Mouse (Mus musculus): ENCODE results near the gene Tas2r131. TPM values are rescaled to one million over a fixed set of nuclear protein-coding genes. Genes with fewer than 3 reads are reported as not detected.
"Not testable (repeated sequence)": the region's sequence is repeated elsewhere in the genome, so short reads cannot be mapped to it uniquely, and the experiment has no call there.

Gene Tas2r131
- polyA plus RNA-seq (2014; fragmentation: Nextera tagmentation; extraction: Ambion mirVana), result not detected in 2 replicates

DNA sequence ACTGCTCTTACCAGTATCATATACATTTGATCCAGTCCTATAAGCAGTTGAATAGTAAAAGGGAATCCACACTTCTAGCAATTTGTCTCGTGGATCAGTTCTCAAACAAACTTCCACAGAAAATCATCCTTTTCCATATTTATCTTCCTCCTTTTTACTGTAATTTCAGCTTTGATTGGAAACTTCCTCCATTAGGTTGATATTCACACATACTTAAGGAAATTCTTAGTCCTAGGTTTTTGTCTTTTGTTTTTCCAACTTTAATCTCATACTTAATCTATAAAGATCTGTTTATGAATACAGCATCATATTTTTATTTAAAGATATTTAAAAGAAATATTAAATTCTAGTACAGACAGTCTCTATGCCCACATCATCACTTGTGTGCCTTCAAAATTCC is at the start of gene Tas2r131:
TSS of gene Tas2r131 (minus strand) at position 101 of the 400 bp plus-strand sequence.
- Histone ChIP-seq H3K9me3 (ENCODE audit: control insufficient read depth, low read length) (no peaks in the 10 kb centered on the region), H3K9ac (ENCODE audit: low read depth, low read length) (no peak within 1 kb of the TSS), H3K27me3 (ENCODE audit: control insufficient read depth, insufficient read depth, low read length) (no peaks in the 10 kb centered on the region), H3K4me1 (replicated peaks; ENCODE audit: control insufficient read depth, insufficient read depth, low read length) (no peaks in the 10 kb centered on the region), H3K36me3 (ENCODE audit: control insufficient read depth, insufficient read depth, low read length) (no peaks in the 10 kb centered on the region), H3K27ac (ENCODE audit: low read depth, low read length) (no peak within 1 kb of the TSS), H3K4me3 (ENCODE audit: low read depth, low read length) (no peak within 1 kb of the TSS), H3K4me2 (replicated peaks; ENCODE audit: low read depth, low read length) (no peak within 1 kb of the TSS)
- ATAC-seq (ENCODE audit: low FRiP score) (no peak), DNase-seq (ENCODE audit: low spot score) (no peak)
- 89% methylated on average over 1 of the region's 1 CpGs for WGBS

DNA sequence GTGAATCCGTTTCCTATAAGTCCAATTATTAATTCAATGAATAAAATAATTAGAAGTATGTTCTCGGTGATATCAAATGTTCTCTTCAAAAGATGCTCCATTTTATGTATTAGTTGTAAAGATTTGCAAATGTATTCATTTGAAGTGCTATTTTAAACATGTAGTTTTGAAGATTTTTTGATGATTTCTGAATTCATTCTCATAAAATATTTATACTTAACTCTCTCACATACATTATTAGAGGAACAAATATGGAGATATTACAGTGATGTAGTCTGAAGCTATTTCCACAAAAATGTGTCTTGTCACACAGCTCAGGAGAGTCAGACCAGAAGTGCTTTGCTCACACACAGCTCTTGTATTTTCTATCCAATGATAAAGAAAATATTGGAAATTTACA is 23.1 kb upstream of the Tas2r131 start, which contains the start of gene Tas2r109:
TSS of gene Tas2r109 (minus strand) at position 101 of the 400 bp plus-strand sequence.
- Histone ChIP-seq H3K4me2 (replicated peaks; ENCODE audit: low read depth, low read length) (no peak within 1 kb of the TSS), H3K36me3 (ENCODE audit: control insufficient read depth, insufficient read depth, low read length) (no peaks in the 10 kb centered on the region), H3K9me3 (ENCODE audit: control insufficient read depth, low read length) (no peaks in the 10 kb centered on the region), H3K4me1 (replicated peaks; ENCODE audit: control insufficient read depth, insufficient read depth, low read length) (no peaks in the 10 kb centered on the region), H3K27ac (ENCODE audit: low read depth, low read length) (no peak within 1 kb of the TSS), H3K27me3 (ENCODE audit: control insufficient read depth, insufficient read depth, low read length) (no peaks in the 10 kb centered on the region), H3K4me3 (ENCODE audit: low read depth, low read length) (no peak within 1 kb of the TSS), H3K9ac (ENCODE audit: low read depth, low read length) (no peak within 1 kb of the TSS)
- ATAC-seq (ENCODE audit: low FRiP score) (no peak), DNase-seq (ENCODE audit: low spot score) (no peak)
- WGBS, result 84% methylated on average over 2 of the region's 2 CpGs

GRCm38 (mm10) chr6:132950802-132951201 is 6.9 kb downstream of the Tas2r131 start, which contains the start of gene Tas2r129:
Tas2r129 (plus strand) TSS chr6:132951102.
- DNase-seq (ENCODE audit: low spot score), result no peak
- no peak for ATAC-seq (ENCODE audit: low FRiP score)
- WGBS, result 88% methylated on average over 2 of the region's 2 CpGs
- Histone ChIP-seq H3K9ac (ENCODE audit: low read depth, low read length) (no peak within 1 kb of the TSS), H3K4me3 (ENCODE audit: low read depth, low read length) (no peak within 1 kb of the TSS), H3K27ac (ENCODE audit: low read depth, low read length) (no peak within 1 kb of the TSS), H3K4me1 (replicated peaks; ENCODE audit: control insufficient read depth, insufficient read depth, low read length) (no peaks in the 10 kb centered on the region), H3K9me3 (ENCODE audit: control insufficient read depth, low read length) (no peaks in the 10 kb centered on the region), H3K36me3 (ENCODE audit: control insufficient read depth, insufficient read depth, low read length) (no peaks in the 10 kb centered on the region), H3K27me3 (ENCODE audit: control insufficient read depth, insufficient read depth, low read length) (no peaks in the 10 kb centered on the region), H3K4me2 (replicated peaks; ENCODE audit: low read depth, low read length) (no peak within 1 kb of the TSS)

DNA sequence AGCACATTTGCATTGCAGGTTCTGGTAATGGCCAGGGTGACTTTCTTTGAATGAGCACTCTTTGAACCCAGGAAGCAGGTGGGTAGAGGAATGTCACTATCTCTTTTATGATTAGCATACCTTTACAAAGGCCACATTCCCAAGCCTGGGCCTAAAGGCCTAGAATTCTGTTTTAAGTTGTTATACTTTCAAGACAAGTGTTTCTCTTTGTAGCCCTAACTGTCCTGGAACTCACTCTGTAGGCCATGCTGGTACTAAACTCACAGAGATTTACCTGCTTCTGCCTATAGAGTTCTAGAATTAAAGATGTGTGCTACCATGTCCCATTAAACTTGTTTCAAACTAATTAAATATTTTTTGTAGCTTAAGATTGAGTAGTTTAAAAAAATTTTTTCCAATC is 16.3 kb downstream of the Tas2r131 start:
- H3K27me3 ChIP-seq (ENCODE audit: control insufficient read depth, insufficient read depth, low read length); DNase-seq (ENCODE audit: low spot score); H3K36me3 ChIP-seq (ENCODE audit: control insufficient read depth, insufficient read depth, low read length); H3K27ac ChIP-seq (ENCODE audit: low read depth, low read length); H3K9me3 ChIP-seq (ENCODE audit: control insufficient read depth, low read length); H3K4me2 ChIP-seq (replicated peaks; ENCODE audit: low read depth, low read length); H3K4me3 ChIP-seq (ENCODE audit: low read depth, low read length); ATAC-seq (ENCODE audit: low FRiP score); H3K9ac ChIP-seq (ENCODE audit: low read depth, low read length); H3K4me1 ChIP-seq (replicated peaks; ENCODE audit: control insufficient read depth, insufficient read depth, low read length): not testable (repeated sequence)

DNA sequence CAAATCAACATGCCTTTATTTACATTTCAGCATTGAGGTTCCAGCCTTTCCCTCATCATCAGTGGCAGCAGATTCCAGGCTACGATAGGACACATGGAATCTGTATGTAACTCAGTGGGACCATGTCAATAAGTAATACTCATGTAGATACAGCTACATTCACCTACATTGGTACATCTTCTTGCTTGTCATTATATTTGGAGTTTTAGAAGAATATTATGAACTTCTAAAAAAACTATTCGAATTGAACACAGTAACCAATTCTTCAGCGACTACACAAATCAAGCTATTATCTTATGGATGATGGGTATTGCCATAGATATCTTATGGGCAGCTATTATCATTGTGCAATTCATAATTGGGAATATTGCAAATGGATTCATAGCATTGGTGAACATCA is 48.4 kb downstream of the Tas2r131 start, which contains the start of gene Tas2r125:
TSS of gene Tas2r125 (plus strand) at position 301 of the 400 bp plus-strand sequence.
- Histone ChIP-seq H3K27me3 (ENCODE audit: control insufficient read depth, insufficient read depth, low read length) (no peaks in the 10 kb centered on the region), H3K4me3 (ENCODE audit: low read depth, low read length) (no peak within 1 kb of the TSS), H3K27ac (ENCODE audit: low read depth, low read length) (no peak within 1 kb of the TSS), H3K9me3 (ENCODE audit: control insufficient read depth, low read length) (no peaks in the 10 kb centered on the region), H3K4me1 (replicated peaks; ENCODE audit: control insufficient read depth, insufficient read depth, low read length) (no peaks in the 10 kb centered on the region), H3K9ac (ENCODE audit: low read depth, low read length) (no peak within 1 kb of the TSS), H3K4me2 (replicated peaks; ENCODE audit: low read depth, low read length) (no peak within 1 kb of the TSS), H3K36me3 (ENCODE audit: control insufficient read depth, insufficient read depth, low read length) (no peaks in the 10 kb centered on the region)
- no peak for DNase-seq (ENCODE audit: low spot score)
- ATAC-seq (ENCODE audit: low FRiP score), result no peak
- 90% methylated on average over 3 of the region's 3 CpGs for WGBS

Other genes with a start within 250 kb of the Tas2r131 start
- not detected in 2 replicates for gene Tas2r122, start 246.0 kb downstream of the Tas2r131 start, polyA plus RNA-seq (2014; fragmentation: Nextera tagmentation; extraction: Ambion mirVana)
- not detected in 2 replicates for gene Tas2r115, start 219.9 kb downstream of the Tas2r131 start, polyA plus RNA-seq (2014; fragmentation: Nextera tagmentation; extraction: Ambion mirVana)
- gene Tas2r124, start 203.2 kb downstream of the Tas2r131 start, polyA plus RNA-seq (2014; fragmentation: Nextera tagmentation; extraction: Ambion mirVana), result not detected in 2 replicates
- not detected in 2 replicates for gene Tas2r102, start 195.8 kb downstream of the Tas2r131 start, polyA plus RNA-seq (2014; fragmentation: Nextera tagmentation; extraction: Ambion mirVana)
- gene Tas2r136, start 179.8 kb downstream of the Tas2r131 start, polyA plus RNA-seq (2014; fragmentation: Nextera tagmentation; extraction: Ambion mirVana), result not detected in 2 replicates
- gene Tas2r117, start 155.1 kb downstream of the Tas2r131 start, polyA plus RNA-seq (2014; fragmentation: Nextera tagmentation; extraction: Ambion mirVana), result not detected in 2 replicates
- gene Tas2r123, start 110.8 kb downstream of the Tas2r131 start, polyA plus RNA-seq (2014; fragmentation: Nextera tagmentation; extraction: Ambion mirVana), result not detected in 2 replicates
- not detected in 2 replicates for gene Tas2r116, start 102.5 kb downstream of the Tas2r131 start, polyA plus RNA-seq (2014; fragmentation: Nextera tagmentation; extraction: Ambion mirVana)
- not detected in 2 replicates for gene Tas2r110, start 89.9 kb downstream of the Tas2r131 start, polyA plus RNA-seq (2014; fragmentation: Nextera tagmentation; extraction: Ambion mirVana)
- gene Tas2r113, start 64.9 kb downstream of the Tas2r131 start, polyA plus RNA-seq (2014; fragmentation: Nextera tagmentation; extraction: Ambion mirVana), result not detected in 2 replicates
- gene Tas2r125, start 48.3 kb downstream of the Tas2r131 start, polyA plus RNA-seq (2014; fragmentation: Nextera tagmentation; extraction: Ambion mirVana), result not detected in 2 replicates
- not detected in 2 replicates for gene Tas2r129, start 6.8 kb downstream of the Tas2r131 start, polyA plus RNA-seq (2014; fragmentation: Nextera tagmentation; extraction: Ambion mirVana)
- not detected in 2 replicates for gene Tas2r109, start 23.0 kb upstream of the Tas2r131 start, polyA plus RNA-seq (2014; fragmentation: Nextera tagmentation; extraction: Ambion mirVana)
- not detected in 2 replicates for gene Tas2r103, start 79.2 kb upstream of the Tas2r131 start, polyA plus RNA-seq (2014; fragmentation: Nextera tagmentation; extraction: Ambion mirVana)
- not detected in 2 replicates for gene Tas2r140, start 97.9 kb upstream of the Tas2r131 start, polyA plus RNA-seq (2014; fragmentation: Nextera tagmentation; extraction: Ambion mirVana)
- gene Smim10l1, start 147.0 kb upstream of the Tas2r131 start, polyA plus RNA-seq (2014; fragmentation: Nextera tagmentation; extraction: Ambion mirVana), result 77.3 and 92.5 TPM in 2 replicates

Measured in hindbrain, embryonic 11.5 days (tissue).